In the genomic region with DNA sequence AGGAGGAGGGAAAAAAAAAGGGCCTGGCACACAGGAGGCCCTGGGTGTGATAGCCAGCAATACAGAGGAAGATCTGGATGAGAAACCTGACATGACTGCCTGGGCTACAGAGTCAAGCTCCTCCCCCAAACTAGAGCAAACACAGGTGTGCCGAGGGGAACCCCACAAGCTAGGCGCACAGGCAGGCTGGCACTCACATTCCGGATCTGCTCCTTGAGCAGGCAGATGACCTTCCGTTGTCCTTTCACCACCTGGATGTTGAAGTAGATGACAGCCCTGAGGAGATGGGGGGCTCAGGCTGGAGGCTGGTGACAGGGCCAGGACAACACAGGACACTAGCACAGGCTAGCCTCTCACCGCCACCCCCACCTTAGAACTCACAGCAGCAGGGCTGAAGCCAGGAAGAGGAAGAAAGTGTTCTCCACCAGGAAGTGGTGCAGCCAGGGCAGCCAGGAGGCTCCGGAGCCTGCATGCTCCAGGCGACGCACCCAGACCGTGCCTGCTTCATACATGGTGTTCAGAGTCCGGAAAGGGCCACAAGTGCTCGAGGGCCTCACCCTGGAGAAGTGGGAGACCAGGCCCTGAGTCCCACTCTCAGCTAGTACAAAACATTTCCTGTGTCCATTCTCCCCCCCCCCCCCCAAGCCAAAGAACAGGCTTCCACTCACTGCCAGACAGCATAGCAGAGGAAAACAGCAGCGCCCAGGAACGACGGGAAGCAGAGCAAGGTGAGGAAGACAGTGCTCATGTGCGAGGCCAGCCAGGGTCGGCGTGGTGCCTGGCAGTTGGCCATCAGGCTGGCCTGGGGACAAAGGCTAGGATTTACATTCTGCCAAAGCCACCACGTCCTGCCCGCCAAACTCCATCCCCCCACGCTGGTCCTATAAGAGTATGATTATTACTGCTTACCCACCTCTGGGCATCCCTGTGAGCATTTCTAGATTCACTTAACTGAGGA, we compare ENCODE assay signal across 13 mouse cellular contexts. TPM values are rescaled to one million over a fixed set of nuclear protein-coding genes. Genes with fewer than 3 reads are reported as not detected.
DNase-seq lines count a peak whose midpoint lies in the region; ATAC-seq lines count a peak whose summit lies in the region.
"Had no signal": no experiment of that assay in that cellular context is flagged by ENCODE, and none has a peak within 500 bp of the region (broad histone marks: within the 10 kb centered on the region; RNA-seq: fewer than 3 reads in every experiment).

No protein-coding gene starts in this region.

- H3K4me1 ChIP-seq in midbrain, embryonic 13.5 days (replicated peaks) = peaks cover 10% of the 10 kb centered on the region; the same call in 1 of the 2 replicates
- no peaks in the 10 kb centered on the region for H3K4me1 ChIP-seq in midbrain, embryonic 11.5 days (ENCODE audit: control insufficient read depth, insufficient read depth, low read length)
- H3K4me1 ChIP-seq in stomach, embryonic 16.5 days (ENCODE audit: control insufficient read depth, insufficient read depth, low read length) = no peaks in the 10 kb centered on the region; the same call in 1 of the 2 replicates

- DNase-seq in heart, adult 11 months = peak; percentile 91
- no peak for DNase-seq in heart, adult 18-20 months
- DNase-seq in midbrain, embryonic 11.5 days (ENCODE audit: low spot score, missing footprints) = no peak
- peak; percentile 31 to 67 for DNase-seq in kidney, postnatal 25 days
- DNase-seq in gastrocnemius, postnatal 25 days = no peak
- no peak for DNase-seq in thymus, postnatal 36 days
- DNase-seq: adrenal gland, adult 8-10 months; cerebellum, adult 11 months; spleen, adult 18-20 months had no signal

- 0 out of 2 replicates have a peak, but pooled peaks have one; percentile 15 for ATAC-seq in midbrain, embryonic 13.5 days
- ATAC-seq in midbrain, embryonic 11.5 days (ENCODE audit: low FRiP score) = no peak
- no peak for ATAC-seq in stomach, embryonic 16.5 days (ENCODE audit: insufficient read depth, low FRiP score)

- 0 out of 2 replicates have a peak overlapping the region, but pooled peaks have one; percentile 25 for H3K27ac ChIP-seq in midbrain, embryonic 13.5 days
- no peak overlapping the region for H3K27ac ChIP-seq in midbrain, embryonic 11.5 days (ENCODE audit: low read depth, low read length)
- H3K27ac ChIP-seq in stomach, embryonic 16.5 days (ENCODE audit: low read length) = peak overlapping the region; percentile 34; the same call in 1 of the 2 replicates

- H3K27me3 ChIP-seq in midbrain, embryonic 13.5 days = no peaks in the 10 kb centered on the region
- no peaks in the 10 kb centered on the region for H3K27me3 ChIP-seq in midbrain, embryonic 11.5 days (ENCODE audit: control insufficient read depth, insufficient read depth, low read length)
- H3K27me3 ChIP-seq in stomach, embryonic 16.5 days (ENCODE audit: control insufficient read depth, insufficient read depth, low read length) = no peaks in the 10 kb centered on the region

- no peak overlapping the region for H3K4me3 ChIP-seq in midbrain, embryonic 13.5 days (replicated peaks)
- no peak overlapping the region for H3K4me3 ChIP-seq in midbrain, embryonic 11.5 days (ENCODE audit: low read depth, low read length)
- no peak overlapping the region for H3K4me3 ChIP-seq in stomach, embryonic 16.5 days (replicated peaks; ENCODE audit: low read length)

- H3K9ac ChIP-seq in midbrain, embryonic 13.5 days (replicated peaks) = no peak overlapping the region
- H3K9ac ChIP-seq in midbrain, embryonic 11.5 days (ENCODE audit: low read length) = no peak overlapping the region
- H3K9ac ChIP-seq in stomach, embryonic 16.5 days (ENCODE audit: low read length) = no peak overlapping the region

- no peaks in the 10 kb centered on the region for H3K9me3 ChIP-seq in midbrain, embryonic 13.5 days
- no peaks in the 10 kb centered on the region for H3K9me3 ChIP-seq in midbrain, embryonic 11.5 days (ENCODE audit: control insufficient read depth, low read length)
- no peaks in the 10 kb centered on the region for H3K9me3 ChIP-seq in stomach, embryonic 16.5 days (replicated peaks; ENCODE audit: control insufficient read depth, low read length)

- H3K36me3 ChIP-seq in midbrain, embryonic 13.5 days = peaks cover 27% of the 10 kb centered on the region
- peaks cover 5% of the 10 kb centered on the region; the same call in 1 of the 2 replicates for H3K36me3 ChIP-seq in midbrain, embryonic 11.5 days (ENCODE audit: control insufficient read depth, insufficient read depth, low read length)
- 0 out of 2 replicates have a peak, but pooled peaks cover 7% of the 10 kb centered on the region for H3K36me3 ChIP-seq in stomach, embryonic 16.5 days (ENCODE audit: control insufficient read depth, insufficient read depth, low read length)

- WGBS in midbrain, embryonic 13.5 days = 81% methylated on average over 20 of the region's 20 CpGs
- 87% methylated on average over 20 of the region's 20 CpGs for WGBS in midbrain, embryonic 11.5 days
- 70% methylated on average over 20 of the region's 20 CpGs for WGBS in stomach, embryonic 16.5 days

- no peak overlapping the region for H3K4me2 ChIP-seq in midbrain, embryonic 13.5 days (replicated peaks)
- no peak overlapping the region for H3K4me2 ChIP-seq in midbrain, embryonic 11.5 days
- H3K4me2 ChIP-seq in stomach, embryonic 16.5 days (ENCODE audit: low read depth, low read length) = no peak overlapping the region

RNA-seq across cellular contexts. Expression of a gene that starts 12.9 kb away (rescaled TPM):
- total RNA-seq in heart, adult 18-20 months (2021) = 1 to 10 TPM; 4.6 to 5.6 TPM
- 1.3 and 1.4 TPM in 2 replicates for polyA plus RNA-seq in midbrain, embryonic 13.5 days (2015; fragmentation: Nextera tagmentation; extraction: Ambion mirVana)
- polyA plus RNA-seq in midbrain, embryonic 11.5 days (2014; fragmentation: Nextera tagmentation; extraction: Ambion mirVana) = 1.0 and 1.2 TPM in 2 replicates
- polyA plus RNA-seq in stomach, embryonic 16.5 days (2015; fragmentation: Nextera tagmentation; extraction: Ambion mirVana) = 3.2 and 3.7 TPM in 2 replicates
- total RNA-seq in gastrocnemius, postnatal 25 days (2021) = 1 to 10 TPM in 1 of 2 experiments, under 1 TPM in 1; 0.56 to 1.6 TPM

RNA-seq across cellular contexts. Expression of a gene that starts 13.0 kb away (rescaled TPM):
- total RNA-seq in heart, adult 18-20 months (2021) = 10 to 100 TPM; 11.6 to 16.4 TPM
- 3.9 and 4.1 TPM in 2 replicates for polyA plus RNA-seq in midbrain, embryonic 13.5 days (2015; fragmentation: Nextera tagmentation; extraction: Ambion mirVana)
- 4.5 and 4.7 TPM in 2 replicates for polyA plus RNA-seq in midbrain, embryonic 11.5 days (2014; fragmentation: Nextera tagmentation; extraction: Ambion mirVana)
- 31.6 and 36.8 TPM in 2 replicates for polyA plus RNA-seq in stomach, embryonic 16.5 days (2015; fragmentation: Nextera tagmentation; extraction: Ambion mirVana)
- total RNA-seq in gastrocnemius, postnatal 25 days (2021) = 1 to 10 TPM; 6.8 to 7.8 TPM

RNA-seq across cellular contexts. Expression of a gene that starts 28.5 kb away (rescaled TPM):
- total RNA-seq in heart, adult 18-20 months (2021) = not detected
- polyA plus RNA-seq in midbrain, embryonic 13.5 days (2015; fragmentation: Nextera tagmentation; extraction: Ambion mirVana) = not detected in 2 replicates
- 0.65 and 1.3 TPM in 2 replicates for polyA plus RNA-seq in midbrain, embryonic 11.5 days (2014; fragmentation: Nextera tagmentation; extraction: Ambion mirVana)
- 2.5 and 4.7 TPM in 2 replicates for polyA plus RNA-seq in stomach, embryonic 16.5 days (2015; fragmentation: Nextera tagmentation; extraction: Ambion mirVana)
- not detected for total RNA-seq in gastrocnemius, postnatal 25 days (2021)
- total RNA-seq: adrenal gland, adult 8-10 months; left cerebral cortex, postnatal 36 days had no signal
- polyA plus RNA-seq: embryonic facial prominence, embryonic 14.5 days had no signal

RNA-seq across cellular contexts. Expression of a gene that starts 40.5 kb away (rescaled TPM):
- 1 to 10 TPM in 1 of 2 experiments, under 1 TPM in 1; 0.87 to 1.4 TPM for total RNA-seq in heart, adult 18-20 months (2021)
- 0.55 and 0.70 TPM in 2 replicates for polyA plus RNA-seq in midbrain, embryonic 13.5 days (2015; fragmentation: Nextera tagmentation; extraction: Ambion mirVana)
- polyA plus RNA-seq in midbrain, embryonic 11.5 days (2014; fragmentation: Nextera tagmentation; extraction: Ambion mirVana) = 0.15 and 0.20 TPM in 2 replicates
- 0.16 and 0.68 TPM in 2 replicates for polyA plus RNA-seq in stomach, embryonic 16.5 days (2015; fragmentation: Nextera tagmentation; extraction: Ambion mirVana)
- 1 to 10 TPM; 1.0 to 1.1 TPM for total RNA-seq in gastrocnemius, postnatal 25 days (2021)

RNA-seq across cellular contexts. Expression of a gene that starts 40.5 kb away (rescaled TPM):
- 100 to 1,000 TPM; 112 TPM for total RNA-seq in heart, adult 18-20 months (2021)
- 14.3 and 15.0 TPM in 2 replicates for polyA plus RNA-seq in midbrain, embryonic 13.5 days (2015; fragmentation: Nextera tagmentation; extraction: Ambion mirVana)
- polyA plus RNA-seq in midbrain, embryonic 11.5 days (2014; fragmentation: Nextera tagmentation; extraction: Ambion mirVana) = 29.9 and 36.4 TPM in 2 replicates
- 129 and 157 TPM in 2 replicates for polyA plus RNA-seq in stomach, embryonic 16.5 days (2015; fragmentation: Nextera tagmentation; extraction: Ambion mirVana)
- 100 to 1,000 TPM; 143 to 146 TPM for total RNA-seq in gastrocnemius, postnatal 25 days (2021)

Comparison
In these comparisons a context has a peak if more than half of its experiments do, and no peak if none do; other contexts are left out.
1. DNase-seq: peak in heart, adult 11 months (single experiment) and kidney, postnatal 25 days (2 of 2); none in heart, adult 18-20 months (0 of 2), midbrain, embryonic 11.5 days (single experiment), gastrocnemius, postnatal 25 days (single experiment) and thymus, postnatal 36 days (0 of 2).